ENCODE assay signal across 24 mouse cellular contexts in genomic region chr6:133849359-133849758, GRCm38 (mm10). TPM values are rescaled to one million over a fixed set of nuclear protein-coding genes. Genes with fewer than 3 reads are reported as not detected.
DNase-seq lines count a peak whose midpoint lies in the region; ATAC-seq lines count a peak whose summit lies in the region.
"Had no signal": no experiment of that assay in that cellular context is flagged by ENCODE, and none has a peak within 500 bp of the region (broad histone marks: within the 10 kb centered on the region; RNA-seq: fewer than 3 reads in every experiment).

No protein-coding gene starts in this region.

- H3K27ac ChIP-seq in kidney, embryonic 15.5 days = no peak overlapping the region
- H3K27ac ChIP-seq: embryonic facial prominence, embryonic 13.5 days; embryonic facial prominence, embryonic 15.5 days; forebrain, embryonic 10.5 days; forebrain, embryonic 12.5 days had no signal

- H3K4me1 ChIP-seq in kidney, embryonic 15.5 days = no peaks in the 10 kb centered on the region
- H3K4me1 ChIP-seq: embryonic facial prominence, embryonic 13.5 days; embryonic facial prominence, embryonic 15.5 days; forebrain, embryonic 10.5 days; forebrain, embryonic 12.5 days had no signal

- H3K4me2 ChIP-seq in kidney, embryonic 15.5 days = no peak overlapping the region
- H3K4me2 ChIP-seq: embryonic facial prominence, embryonic 13.5 days; embryonic facial prominence, embryonic 15.5 days; forebrain, embryonic 12.5 days had no signal

- no peak overlapping the region for H3K4me3 ChIP-seq in kidney, embryonic 15.5 days (replicated peaks)
- H3K4me3 ChIP-seq: embryonic facial prominence, embryonic 13.5 days; embryonic facial prominence, embryonic 15.5 days; erythroblast, embryonic 14.5 days; forebrain, embryonic 10.5 days; forebrain, embryonic 12.5 days had no signal

- H3K9me3 ChIP-seq in kidney, embryonic 15.5 days (replicated peaks) = no peaks in the 10 kb centered on the region
- H3K9me3 ChIP-seq: embryonic facial prominence, embryonic 13.5 days; embryonic facial prominence, embryonic 15.5 days; forebrain, embryonic 10.5 days; forebrain, embryonic 12.5 days had no signal

- no peaks in the 10 kb centered on the region for H3K36me3 ChIP-seq in kidney, embryonic 15.5 days
- H3K36me3 ChIP-seq: embryonic facial prominence, embryonic 13.5 days; embryonic facial prominence, embryonic 15.5 days; forebrain, embryonic 10.5 days; forebrain, embryonic 12.5 days had no signal

- H3K27me3 ChIP-seq in kidney, embryonic 15.5 days = no peaks in the 10 kb centered on the region
- H3K27me3 ChIP-seq: embryonic facial prominence, embryonic 13.5 days; embryonic facial prominence, embryonic 15.5 days; forebrain, embryonic 12.5 days had no signal

- peak; percentile 52 to 56 for DNase-seq in kidney, adult 8-10 months
- peak; percentile 8 for DNase-seq in kidney, postnatal 14 days
- DNase-seq in kidney, adult 11 months = no peak
- DNase-seq: adrenal gland, adult 2 months; adrenal gland, postnatal 10 days; adrenal gland, postnatal 25 days; cerebellum, adult 11 months; cerebellum, adult 18-20 months; cerebellum, adult 8-10 months; cerebellum, adult 9-11 months; cerebellum, postnatal 14 days; cerebellum, postnatal 36 days; embryo, embryonic 11 days had no signal

- WGBS in kidney, embryonic 15.5 days = 79% methylated on average over 2 of the region's 2 CpGs

- H3K9ac ChIP-seq in kidney, embryonic 15.5 days = no peak overlapping the region
- H3K9ac ChIP-seq: embryonic facial prominence, embryonic 13.5 days; embryonic facial prominence, embryonic 15.5 days; forebrain, embryonic 12.5 days had no signal

- ATAC-seq in kidney, embryonic 15.5 days (replicated peaks; ENCODE audit: low FRiP score) = no peak
- ATAC-seq: forebrain, embryonic 14.5 days; forebrain, embryonic 16.5 days had no signal

RNA-seq across cellular contexts. Expression of gene Kap, which starts 4.2 kb away (rescaled TPM):
- polyA plus RNA-seq in kidney, embryonic 15.5 days (2015; fragmentation: Nextera tagmentation; extraction: Ambion mirVana) = 0.53 and 0.58 TPM in 2 replicates
- polyA plus RNA-seq: adrenal gland, adult 2 months; brain, embryonic 14.5 days; C2C12; embryonic facial prominence, embryonic 11.5 days; embryonic facial prominence, embryonic 13.5 days; embryonic facial prominence, embryonic 15.5 days; erythroblast, embryonic 14.5 days; forebrain, embryonic 10.5 days; forebrain, embryonic 12.5 days; forebrain, embryonic 14.5 days; forebrain, embryonic 16.5 days had no signal
